Mouse (Mus musculus): ENCODE results near the gene Sfswap. TPM values are rescaled to one million over a fixed set of nuclear protein-coding genes. Genes with fewer than 3 reads are reported as not detected.

The Sfswap gene
- total and polyA plus RNA-seq, 3 experiments: 38.5 to 74.7 TPM; not detected in 1

DNA sequence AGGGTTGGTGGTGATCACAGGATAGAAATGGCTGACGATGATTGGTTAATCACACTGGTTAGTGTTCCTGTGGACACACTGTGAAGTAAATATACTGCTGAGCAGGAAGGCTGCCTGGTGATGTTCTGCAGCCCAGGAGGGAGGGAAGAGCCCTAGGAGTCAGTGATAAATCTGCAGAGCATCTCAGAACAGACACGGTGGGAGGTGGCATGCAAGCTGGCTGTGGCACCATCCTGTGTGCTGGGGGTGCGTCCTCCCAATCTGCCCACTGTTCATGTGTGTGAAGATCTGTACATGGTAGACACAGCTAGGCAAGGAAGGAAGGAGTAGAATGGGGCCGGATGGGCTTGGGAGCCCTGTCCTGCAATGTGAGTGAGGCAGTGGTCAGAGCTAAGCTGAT, 67.6 kb downstream of the Sfswap start (continued):
- TF ChIP-seq POLR2A (IDR thresholded peaks at IDR 0.05; ENCODE audit: control insufficient read depth in 1 of 2, insufficient read depth in 1 of 2, low read depth in 1 of 2, low read length in 2 of 2, poor library complexity in 1 of 2): no peak
- TF ChIP-seq ELF1 (IDR thresholded peaks at IDR 0.05; ENCODE audit: low read depth, low read length): no peak
- no peak for TF ChIP-seq GABPA (IDR thresholded peaks at IDR 0.05; ENCODE audit: low read depth, low read length)

DNA sequence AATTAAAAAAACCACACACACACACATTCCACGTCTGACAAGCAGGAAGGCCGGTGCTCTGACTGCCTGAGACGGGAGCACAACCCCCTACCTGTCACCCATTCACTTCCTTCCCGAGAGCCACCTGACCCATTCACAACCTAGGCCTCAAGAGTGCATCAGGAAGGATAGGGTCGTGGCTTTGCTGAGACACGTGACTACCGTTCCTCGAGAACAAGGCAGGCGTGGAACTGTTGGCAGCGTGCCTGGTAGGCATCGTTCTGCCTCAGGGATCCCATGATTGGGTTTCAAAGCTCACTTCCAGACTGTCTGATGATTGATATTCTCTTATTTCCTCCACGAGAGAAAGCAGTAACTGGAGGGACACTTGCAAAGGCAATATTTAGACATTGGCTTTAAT, 77.2 kb downstream of the Sfswap start:
- no peak for DNase-seq (ENCODE audit: low read depth, low spot score)
- H3K79me2 ChIP-seq (ENCODE audit: control insufficient read depth, insufficient read depth, low read length, poor library complexity): no peaks in the 10 kb centered on the region
- H3K9me3 ChIP-seq (replicated peaks; ENCODE audit: insufficient read depth, low read length): no peaks in the 10 kb centered on the region
- H3K36me3 ChIP-seq (ENCODE audit: control insufficient read depth in 1 of 2, insufficient read depth in 2 of 2, low read length in 2 of 2): no peaks in the 10 kb centered on the region
- no peak overlapping the region for H3K4me3 ChIP-seq (ENCODE audit: control insufficient read depth in 1 of 2, insufficient read depth in 1 of 2, low read depth in 2 of 2, low read length in 2 of 2)
- TF ChIP-seq GABPA (IDR thresholded peaks at IDR 0.05; ENCODE audit: low read depth, low read length): no peak
- no peak for TF ChIP-seq UBTF (IDR thresholded peaks at IDR 0.05; ENCODE audit: borderline replicate concordance, insufficient read depth, low read depth, low read length)
- no peak for TF ChIP-seq HCFC1 (IDR thresholded peaks at IDR 0.05; ENCODE audit: low read depth, low read length)
- no peak for TF ChIP-seq MYB (IDR thresholded peaks at IDR 0.05; ENCODE audit: low read depth, low read length)
- no peak for TF ChIP-seq ZC3H11A (IDR thresholded peaks at IDR 0.05; ENCODE audit: low read depth, low read length)
- TF ChIP-seq CHD1 (IDR thresholded peaks at IDR 0.05; ENCODE audit: low read depth, low read length): no peak
- no peak for TF ChIP-seq POLR2A (IDR thresholded peaks at IDR 0.05; ENCODE audit: control insufficient read depth in 1 of 2, insufficient read depth in 1 of 2, low read depth in 1 of 2, low read length in 2 of 2, poor library complexity in 1 of 2)
- no peak for TF ChIP-seq JUND (IDR thresholded peaks at IDR 0.05; ENCODE audit: low read depth, low read length)
- no peak for TF ChIP-seq TCF12 (IDR thresholded peaks at IDR 0.05; ENCODE audit: low read depth, low read length)
- no peak for TF ChIP-seq NELFE (IDR thresholded peaks at IDR 0.05; ENCODE audit: low read depth, low read length)
- TF ChIP-seq TAL1 (IDR thresholded peaks at IDR 0.05; ENCODE audit: low read length): no peak
- no peak for TF ChIP-seq ZMIZ1 (IDR thresholded peaks at IDR 0.05; ENCODE audit: low read depth, low read length)
- TF ChIP-seq POLR2AphosphoS5 (IDR thresholded peaks at IDR 0.05; ENCODE audit: borderline replicate concordance, low read depth, low read length): no peak
- TF ChIP-seq ETS1 (IDR thresholded peaks at IDR 0.05; ENCODE audit: low read depth, low read length): no peak
- TF ChIP-seq MXI1 (IDR thresholded peaks at IDR 0.05; ENCODE audit: low read depth, low read length): no peak
- no peak for TF ChIP-seq ZNF384 (IDR thresholded peaks at IDR 0.05; ENCODE audit: low read depth, low read length)
- TF ChIP-seq MAX (IDR thresholded peaks at IDR 0.05; ENCODE audit: low read length): no peak
- TF ChIP-seq SIN3A (IDR thresholded peaks at IDR 0.05; ENCODE audit: low read length): no peak
- H3K27ac ChIP-seq (ENCODE audit: control insufficient read depth, low read depth, low read length): no peak overlapping the region
- H3K4me1 ChIP-seq (ENCODE audit: control insufficient read depth in 1 of 2, insufficient read depth in 2 of 2, low read length in 2 of 2): no peaks in the 10 kb centered on the region
- H3K27me3 ChIP-seq (ENCODE audit: control insufficient read depth in 1 of 2, insufficient read depth in 2 of 2, low read length in 2 of 2): no peaks in the 10 kb centered on the region; a peak in 1 of 4 replicates
- no peak overlapping the region for H3K9ac ChIP-seq (ENCODE audit: control insufficient read depth, low read depth, low read length, poor library complexity, severe bottlenecking)

DNA sequence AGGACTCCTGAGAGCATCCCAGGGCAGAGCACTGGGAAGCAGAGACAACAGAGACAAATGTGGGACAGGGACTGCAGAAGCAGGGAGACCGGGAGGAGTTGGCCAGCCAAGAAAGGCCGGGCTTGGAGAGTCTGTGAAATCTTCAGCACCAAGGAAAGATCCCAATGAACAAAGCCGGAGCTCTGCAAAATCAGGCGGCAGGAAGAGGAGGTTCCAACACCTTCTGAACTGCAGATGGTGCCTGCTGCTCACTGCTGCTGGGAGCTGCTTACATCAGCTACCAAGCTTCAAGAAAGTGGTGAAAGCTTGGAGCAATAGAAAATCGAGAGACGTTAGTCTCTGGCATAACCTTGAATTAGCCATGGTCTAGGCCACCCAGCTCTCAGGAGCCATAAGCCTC, 79.0 kb downstream of the Sfswap start:
- H3K27me3 ChIP-seq (ENCODE audit: control insufficient read depth in 1 of 2, insufficient read depth in 2 of 2, low read length in 2 of 2): no peaks in the 10 kb centered on the region; a peak in 1 of 4 replicates
- H3K4me1 ChIP-seq (ENCODE audit: control insufficient read depth in 1 of 2, insufficient read depth in 2 of 2, low read length in 2 of 2): no peaks in the 10 kb centered on the region
- no peaks in the 10 kb centered on the region for H3K9me3 ChIP-seq (replicated peaks; ENCODE audit: insufficient read depth, low read length)
- H3K36me3 ChIP-seq (ENCODE audit: control insufficient read depth in 1 of 2, insufficient read depth in 2 of 2, low read length in 2 of 2): no peaks in the 10 kb centered on the region
- no peak for DNase-seq (ENCODE audit: low read depth, low spot score)
- no peak overlapping the region for H3K27ac ChIP-seq (ENCODE audit: control insufficient read depth, low read depth, low read length)
- TF ChIP-seq ZMIZ1 (IDR thresholded peaks at IDR 0.05; ENCODE audit: low read depth, low read length) (no peak), CHD2 (IDR thresholded peaks at IDR 0.05; ENCODE audit: low read length) (no peak), USF1 (IDR thresholded peaks at IDR 0.05; ENCODE audit: low read depth, low read length) (no peak), MEF2A (IDR thresholded peaks at IDR 0.05; ENCODE audit: extremely low read depth, insufficient replicate concordance, low read depth, low read length, poor library complexity, severe bottlenecking) (no peak), GATA1 (IDR thresholded peaks at IDR 0.05; ENCODE audit: low read depth, low read length) (no peak), ZC3H11A (IDR thresholded peaks at IDR 0.05; ENCODE audit: low read depth, low read length) (no peak), MYB (IDR thresholded peaks at IDR 0.05; ENCODE audit: low read depth, low read length) (no peak), RAD21 (IDR thresholded peaks at IDR 0.05; ENCODE audit: low read depth, low read length) (no peak), NRF1 (IDR thresholded peaks at IDR 0.05; ENCODE audit: insufficient read depth, low read depth, low read length, poor library complexity, severe bottlenecking) (no peak), MAFK (IDR thresholded peaks at IDR 0.05; ENCODE audit: borderline replicate concordance, low read depth, low read length) (no peak), POLR2AphosphoS2 (IDR thresholded peaks at IDR 0.05; ENCODE audit: low read length) (no peak), USF2 (IDR thresholded peaks at IDR 0.05; ENCODE audit: borderline replicate concordance in 1 of 2, insufficient read depth in 1 of 2, low read depth in 1 of 2, low read length in 2 of 2) (no peak), TBP (IDR thresholded peaks at IDR 0.05; ENCODE audit: low read depth, low read length) (no peak), RCOR1 (IDR thresholded peaks at IDR 0.05; ENCODE audit: low read depth, low read length) (no peak), MXI1 (IDR thresholded peaks at IDR 0.05; ENCODE audit: low read depth, low read length) (no peak)
- H3K79me2 ChIP-seq (ENCODE audit: control insufficient read depth, insufficient read depth, low read length, poor library complexity): no peaks in the 10 kb centered on the region; the same call in 1 of the 2 replicates
- no peak overlapping the region for H3K4me3 ChIP-seq (ENCODE audit: control insufficient read depth in 1 of 2, insufficient read depth in 1 of 2, low read depth in 2 of 2, low read length in 2 of 2)
- H3K9ac ChIP-seq (ENCODE audit: control insufficient read depth, low read depth, low read length, poor library complexity, severe bottlenecking): no peak overlapping the region
